Mouse (Mus musculus): Measurements from ENCODE around the gene Mtss1l. TPM values are rescaled to one million over a fixed set of nuclear protein-coding genes. Genes with fewer than 3 reads are reported as not detected.

Gene Mtss1l
- total and polyA plus RNA-seq, 3 experiments, result 0.64 to 0.66 TPM; not detected in 1

- dilution Hi-C loops (cut with MboI; ENCODE audit: extremely low pct_ligation_motif_present, extremely low pct_unique_long_range_greater_than_20kb, low sequenced_read_pairs), result no loop called here
- Histone ChIP-seq H3K79me2 (replicated peaks; ENCODE audit: control insufficient read depth, extremely low read depth, insufficient read depth, poor library complexity, severe bottlenecking) (no peaks in the 10 kb centered on the region), H3K4me3 (replicated peaks in 1 of 3; ENCODE audit: low read depth in 2 of 3, low read length in 2 of 3, poor library complexity in 1 of 3) (no peak overlapping the region)
Measured at GRCm38 (mm10) chr8:110788981-110789380, 67.7 kb downstream of the Mtss1l start.

GRCm38 (mm10) chr8:110789571-110789970 is 68.3 kb downstream of the Mtss1l start:
- no peaks in the 10 kb centered on the region for H3K9me3 ChIP-seq (replicated peaks; ENCODE audit: low read length)
- dilution Hi-C loops (cut with MboI; ENCODE audit: extremely low pct_ligation_motif_present, extremely low pct_unique_long_range_greater_than_20kb, low sequenced_read_pairs), result no loop called here
- H3K9ac ChIP-seq (ENCODE audit: insufficient read depth, low read depth), result no peak overlapping the region
- H3K4me3 ChIP-seq (replicated peaks in 1 of 3; ENCODE audit: low read depth in 2 of 3, low read length in 2 of 3, poor library complexity in 1 of 3), result no peak overlapping the region
- no peak for DNase-seq (ENCODE audit: extremely low read depth)
- H3K27ac ChIP-seq (ENCODE audit: insufficient read depth, low read depth), result no peak overlapping the region
- H3K79me2 ChIP-seq (replicated peaks; ENCODE audit: control insufficient read depth, extremely low read depth, insufficient read depth, poor library complexity, severe bottlenecking), result no peaks in the 10 kb centered on the region
- in situ Hi-C loops (cut with MboI; ENCODE audit: low pct_ligation_motif_present, low pct_unique_long_range_greater_than_20kb, low sequenced_read_pairs), result no loop called here
- TF ChIP-seq POLR2A (IDR thresholded peaks at IDR 0.05; ENCODE audit: low read depth, low read length), result no peak
- no peak for TF ChIP-seq IRF4 (IDR thresholded peaks at IDR 0.05; ENCODE audit: low read depth, low read length)
- TF ChIP-seq MXI1 (IDR thresholded peaks at IDR 0.05; ENCODE audit: low read depth, low read length), result no peak
- no peak for TF ChIP-seq MAX (IDR thresholded peaks at IDR 0.05; ENCODE audit: low read length)
- TF ChIP-seq USF2 (conservative IDR thresholded peaks at IDR 0.05; ENCODE audit: low read depth, low read length), result no peak
- TF ChIP-seq KAT2A (IDR thresholded peaks at IDR 0.05; ENCODE audit: insufficient replicate concordance, low read length), result no peak
- TF ChIP-seq EP300 (IDR thresholded peaks at IDR 0.05; ENCODE audit: low read length), result no peak
- TF ChIP-seq ZMIZ1 (IDR thresholded peaks at IDR 0.05; ENCODE audit: low read depth, low read length), result no peak
- no peak for TF ChIP-seq ZNF384 (IDR thresholded peaks at IDR 0.05; ENCODE audit: low read depth, low read length)
- TF ChIP-seq E2F4 (IDR thresholded peaks at IDR 0.05; ENCODE audit: insufficient replicate concordance, low read depth, low read length), result no peak
- no peak for TF ChIP-seq TBP (conservative IDR thresholded peaks at IDR 0.05; ENCODE audit: low read depth, low read length)
- no peak for TF ChIP-seq ZC3H11A (IDR thresholded peaks at IDR 0.05; ENCODE audit: low read depth, low read length)
- TF ChIP-seq HCFC1 (IDR thresholded peaks at IDR 0.05; ENCODE audit: low read depth, low read length), result no peak
- TF ChIP-seq TCF12 (IDR thresholded peaks at IDR 0.05; ENCODE audit: low read depth, low read length), result no peak
- TF ChIP-seq SMC3 (IDR thresholded peaks at IDR 0.05; ENCODE audit: low read depth, low read length), result no peak
- peaks cover 8% of the 10 kb centered on the region in 2 experiments for H3K4me1 ChIP-seq (ENCODE audit: control insufficient read depth in 1 of 2, insufficient read depth in 2 of 2)
- H3K36me3 ChIP-seq (replicated peaks in 1 of 2; ENCODE audit: control insufficient read depth in 1 of 2, insufficient read depth in 1 of 2, low read length in 1 of 2), result no peaks in the 10 kb centered on the region
- no peak overlapping the region for H3K4me2 ChIP-seq (ENCODE audit: insufficient read depth, low read depth, poor library complexity, severe bottlenecking)
- H3K27me3 ChIP-seq (replicated peaks), result no peaks in the 10 kb centered on the region

More at GRCm38 (mm10) chr8:110788981-110789380, 67.7 kb downstream of the Mtss1l start:
- H3K36me3 ChIP-seq (replicated peaks in 1 of 2; ENCODE audit: control insufficient read depth in 1 of 2, insufficient read depth in 1 of 2, low read length in 1 of 2), result no peaks in the 10 kb centered on the region
- H3K9me3 ChIP-seq (replicated peaks; ENCODE audit: low read length), result no peaks in the 10 kb centered on the region
- no peak overlapping the region for H3K9ac ChIP-seq (ENCODE audit: insufficient read depth, low read depth)
- H3K4me2 ChIP-seq (ENCODE audit: insufficient read depth, low read depth, poor library complexity, severe bottlenecking), result no peak overlapping the region
- in situ Hi-C loops (cut with MboI; ENCODE audit: low pct_ligation_motif_present, low pct_unique_long_range_greater_than_20kb, low sequenced_read_pairs), result no loop called here
- H3K27ac ChIP-seq (ENCODE audit: insufficient read depth, low read depth), result no peak overlapping the region
- DNase-seq (ENCODE audit: extremely low read depth), result no peak
- H3K27me3 ChIP-seq (replicated peaks), result no peaks in the 10 kb centered on the region
- peaks cover 8% of the 10 kb centered on the region in 2 experiments for H3K4me1 ChIP-seq (ENCODE audit: control insufficient read depth in 1 of 2, insufficient read depth in 2 of 2)
- TF ChIP-seq UBTF (IDR thresholded peaks at IDR 0.05; ENCODE audit: low read depth, low read length) (no peak), IRF4 (IDR thresholded peaks at IDR 0.05; ENCODE audit: low read depth, low read length) (no peak), MYC (IDR thresholded peaks at IDR 0.05; ENCODE audit: low read depth, low read length) (no peak), CTCF (conservative IDR thresholded peaks at IDR 0.05 in 1 of 2, IDR thresholded peaks at IDR 0.05 in 1 of 2; ENCODE audit: low read depth in 2 of 2, low read length in 2 of 2) (no peak), SIN3A (IDR thresholded peaks at IDR 0.05; ENCODE audit: low read length) (no peak), TCF12 (IDR thresholded peaks at IDR 0.05; ENCODE audit: low read depth, low read length) (no peak), RCOR1 (conservative IDR thresholded peaks at IDR 0.05; ENCODE audit: low read depth, low read length) (no peak), RAD21 (IDR thresholded peaks at IDR 0.05; ENCODE audit: low read depth, low read length) (no peak), MAX (IDR thresholded peaks at IDR 0.05; ENCODE audit: low read length) (no peak), JUND (conservative IDR thresholded peaks at IDR 0.05; ENCODE audit: low read depth, low read length) (no peak), ETS1 (conservative IDR thresholded peaks at IDR 0.05; ENCODE audit: low read depth, low read length) (no peak), EP300 (IDR thresholded peaks at IDR 0.05; ENCODE audit: low read length) (no peak), TBP (conservative IDR thresholded peaks at IDR 0.05; ENCODE audit: low read depth, low read length) (no peak), PAX5 (IDR thresholded peaks at IDR 0.05; ENCODE audit: low read length) (no peak), ZC3H11A (IDR thresholded peaks at IDR 0.05; ENCODE audit: low read depth, low read length) (no peak), CHD2 (IDR thresholded peaks at IDR 0.05; ENCODE audit: low read length) (no peak), SMC3 (IDR thresholded peaks at IDR 0.05; ENCODE audit: low read depth, low read length) (no peak), NRF1 (IDR thresholded peaks at IDR 0.05; ENCODE audit: low read depth, low read length) (no peak), USF2 (conservative IDR thresholded peaks at IDR 0.05; ENCODE audit: low read depth, low read length) (no peak)

Data from CH12.LX (cell line).